Mouse (Mus musculus) right cerebral cortex, postnatal 14 days (tissue): ENCODE data around the gene N6amt1.

ENCODE experiments used
- DNase-seq: peaks from one replicate; pipeline ENCODE4 v3.0.0; 2022

Gene N6amt1

DNA sequence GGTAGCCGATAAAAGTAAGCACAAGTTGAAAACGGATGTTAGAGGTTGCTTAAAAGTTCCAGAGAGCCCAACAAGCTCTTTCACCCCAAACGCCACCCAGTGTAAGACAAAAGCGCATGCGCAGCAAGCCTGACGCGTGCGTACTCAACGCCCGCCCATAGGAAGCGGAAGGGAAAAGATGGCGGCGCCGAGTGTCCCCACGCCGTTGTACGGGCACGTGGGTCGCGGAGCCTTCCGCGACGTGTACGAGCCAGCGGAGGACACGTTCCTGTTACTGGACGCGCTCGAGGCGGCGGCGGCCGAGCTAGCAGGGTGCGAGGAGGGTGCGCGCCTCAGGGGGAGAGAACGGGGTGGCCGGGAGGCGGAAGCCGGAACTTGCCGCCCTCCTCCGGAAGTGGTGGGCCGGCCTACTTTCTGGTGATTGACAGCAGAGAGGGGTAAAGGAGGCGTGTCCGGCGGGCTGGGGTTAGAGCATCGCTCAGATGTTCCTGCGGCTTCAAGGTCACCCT, at the start of gene N6amt1:
N6amt1 (plus strand) TSS at position 111 of the 509 bp plus-strand sequence.
- peak; percentile 92 for DNase-seq

DNA sequence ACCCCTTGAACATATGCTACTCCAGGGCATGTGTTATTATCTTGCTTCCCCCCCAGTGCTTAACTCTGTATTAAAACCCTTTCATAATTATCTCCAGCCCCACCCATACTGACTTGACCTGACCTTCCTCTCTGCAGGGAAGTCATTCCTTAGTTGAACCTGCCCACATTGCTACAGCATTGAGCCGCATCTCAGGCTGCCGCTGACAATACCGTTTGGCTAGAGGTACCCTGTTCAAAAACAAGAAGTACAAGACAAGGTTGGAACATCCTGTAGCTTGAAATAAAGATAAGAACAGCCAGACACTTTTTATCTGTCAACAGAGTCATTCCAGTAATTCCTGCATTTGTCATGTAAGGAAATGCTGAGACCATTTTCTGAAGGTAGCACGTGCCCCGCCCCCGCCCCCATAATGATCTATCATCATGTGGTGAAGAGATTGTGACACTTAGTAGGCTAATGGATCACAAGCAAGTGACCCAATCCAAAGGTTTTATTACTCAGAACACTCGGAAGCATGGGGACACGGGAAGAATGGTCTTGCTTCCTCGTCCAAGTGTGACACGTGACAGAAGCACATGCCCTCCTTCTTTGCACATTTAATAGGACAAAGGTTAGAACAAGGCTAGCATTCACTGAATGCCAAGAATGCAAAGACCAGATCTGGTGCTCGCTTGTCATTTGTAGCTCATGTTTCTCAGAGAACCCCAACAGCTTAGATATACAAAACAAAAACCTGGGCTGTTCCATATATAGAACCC, 48.6 kb upstream of the N6amt1 start:
- no peak for DNase-seq

DNA sequence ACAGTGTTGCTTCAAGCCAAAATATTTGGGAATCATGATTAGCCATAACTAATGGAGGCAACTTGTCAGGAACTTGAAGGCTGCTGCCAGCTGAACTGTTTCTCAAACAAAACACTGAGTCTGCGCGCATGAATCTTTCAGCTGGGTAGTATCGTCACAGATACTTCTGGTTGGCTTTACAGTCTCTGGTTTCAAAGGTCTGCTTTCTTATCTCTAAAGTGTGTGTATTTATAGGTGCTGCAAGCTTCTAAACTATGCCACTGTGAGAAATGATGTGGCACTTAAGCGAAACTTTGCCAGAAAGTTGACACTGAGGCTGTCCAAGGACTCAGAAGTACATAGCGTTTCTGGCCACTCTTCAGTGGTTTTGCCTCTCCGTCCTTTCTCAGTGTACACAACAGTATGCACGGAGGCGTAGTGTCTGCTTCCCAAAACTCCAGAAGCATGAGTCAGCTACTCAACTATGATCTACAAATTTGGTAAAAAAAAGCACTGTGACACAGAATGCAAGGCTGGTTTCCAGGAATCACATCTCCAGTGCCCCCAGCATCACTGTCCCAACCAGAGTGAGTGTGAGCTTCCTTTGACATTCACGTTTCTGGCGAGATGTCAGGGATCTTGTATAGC, 46.8 kb upstream of the N6amt1 start:
- DNase-seq: no peak

DNA sequence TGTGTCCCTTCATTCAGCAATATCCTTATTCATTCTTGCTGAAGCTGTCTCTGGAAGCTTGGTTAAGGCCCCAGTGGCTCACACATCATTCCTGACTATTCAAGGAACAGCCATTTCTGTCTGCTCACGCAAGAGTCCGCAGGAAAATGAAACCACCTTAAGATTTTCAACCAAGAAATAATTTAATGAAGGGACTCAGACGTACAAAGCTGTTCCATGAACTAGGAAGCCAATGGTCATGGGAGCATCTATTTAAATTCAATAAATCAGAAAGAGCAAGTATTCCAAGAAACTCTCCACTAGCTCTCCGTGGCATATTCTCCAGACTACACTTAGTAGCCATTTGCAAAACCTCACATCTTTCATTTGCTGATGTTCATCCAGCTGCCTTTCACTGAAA, 43.3 kb upstream of the N6amt1 start:
- DNase-seq: no peak

DNA sequence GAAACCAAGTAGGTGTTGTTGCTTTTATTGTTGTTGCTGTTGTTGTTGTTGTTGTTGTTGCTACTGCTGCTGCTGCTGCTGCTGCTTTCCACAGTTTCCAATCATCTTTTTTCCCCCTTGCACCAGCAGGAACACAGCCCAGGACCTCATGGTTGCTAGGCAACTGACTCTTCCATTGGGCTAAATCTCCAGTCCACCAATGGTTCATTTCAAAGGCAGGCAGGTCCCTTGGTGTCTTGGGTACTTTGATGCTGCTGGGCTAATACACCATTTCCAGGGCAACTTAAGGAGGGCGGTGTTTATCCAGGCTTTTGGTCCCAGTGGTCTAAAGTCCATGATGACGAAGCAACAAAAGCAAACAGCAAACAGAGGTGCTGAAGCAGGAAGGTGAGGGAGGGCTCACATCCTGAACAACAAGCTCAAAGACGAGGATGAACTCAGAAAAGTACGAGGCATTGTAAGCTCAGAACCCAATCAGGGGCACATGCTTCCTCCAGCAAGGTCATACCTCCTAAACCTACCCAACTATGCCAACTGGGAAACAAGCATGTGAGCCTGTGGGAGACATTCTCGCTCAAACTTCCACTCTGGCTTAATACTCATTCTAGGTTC, 35.7 kb upstream of the N6amt1 start:
- no peak for DNase-seq

DNA sequence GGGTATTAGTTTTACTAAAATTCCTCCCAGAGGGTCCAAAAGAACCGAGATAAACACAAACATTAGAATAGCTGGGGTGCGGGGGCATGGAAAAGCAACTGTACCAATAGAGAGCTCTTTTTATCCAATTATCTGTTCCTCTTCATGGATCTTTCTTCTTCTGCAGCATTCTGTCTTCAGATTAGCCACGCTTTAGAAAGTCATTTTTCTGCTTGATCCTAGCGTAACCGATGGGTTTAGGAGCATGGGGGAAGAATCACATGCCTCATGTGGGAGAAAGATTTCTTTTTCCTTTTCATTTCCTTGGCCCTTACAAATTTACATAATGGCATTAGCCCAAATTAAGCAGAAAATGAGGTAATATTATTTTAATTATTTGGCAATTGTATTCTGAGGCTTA, 35.0 kb upstream of the N6amt1 start:
- no peak for DNase-seq

DNA sequence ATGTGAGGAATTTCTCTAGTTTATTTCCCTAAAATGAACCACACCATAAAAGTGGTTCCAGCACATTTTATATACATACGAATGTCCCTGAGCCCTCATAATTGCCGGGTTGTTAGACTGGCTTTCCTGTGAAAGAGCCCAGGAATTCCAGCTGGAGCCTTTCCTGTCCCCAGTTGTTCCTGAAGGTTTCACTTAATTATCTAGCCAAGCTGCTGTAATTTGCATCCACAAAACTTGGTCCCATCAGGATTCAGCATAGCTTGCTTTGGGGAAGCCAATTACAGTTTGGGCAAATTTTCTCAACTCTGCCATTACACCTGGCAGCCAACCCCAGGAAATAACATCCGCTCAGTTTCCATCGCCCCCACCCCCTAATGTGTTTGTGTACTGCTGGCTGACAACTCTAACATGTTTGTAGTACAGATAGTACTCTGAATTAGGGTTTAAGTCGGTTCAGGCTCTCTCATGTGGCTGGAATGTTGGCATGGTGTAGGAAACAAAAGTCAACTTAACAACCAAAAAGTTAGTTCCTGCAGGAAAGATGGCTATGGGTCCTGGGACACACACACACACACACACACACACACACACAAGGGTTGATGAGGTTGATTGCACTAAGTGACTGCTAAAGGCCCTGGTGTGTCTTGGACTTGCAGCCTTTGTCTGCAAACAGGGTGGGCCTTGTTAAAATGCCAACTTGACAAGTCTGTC, 34.3 kb upstream of the N6amt1 start:
- DNase-seq: no peak

DNA sequence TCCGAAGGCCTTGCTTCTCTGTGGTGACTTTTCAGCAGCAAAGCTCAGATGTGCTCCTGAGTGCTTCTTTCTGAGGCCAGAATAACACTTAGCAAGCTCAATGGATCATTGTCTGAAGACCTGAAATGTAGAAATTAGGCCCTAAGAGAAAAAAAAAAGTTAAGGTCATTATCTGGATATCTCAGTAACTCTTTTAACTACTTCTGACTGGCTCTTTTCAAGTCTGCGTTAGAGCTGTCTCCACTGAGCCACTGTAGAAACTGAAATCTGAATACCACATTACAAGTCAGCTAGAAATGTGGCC, 33.8 kb upstream of the N6amt1 start:
- no peak for DNase-seq

DNA sequence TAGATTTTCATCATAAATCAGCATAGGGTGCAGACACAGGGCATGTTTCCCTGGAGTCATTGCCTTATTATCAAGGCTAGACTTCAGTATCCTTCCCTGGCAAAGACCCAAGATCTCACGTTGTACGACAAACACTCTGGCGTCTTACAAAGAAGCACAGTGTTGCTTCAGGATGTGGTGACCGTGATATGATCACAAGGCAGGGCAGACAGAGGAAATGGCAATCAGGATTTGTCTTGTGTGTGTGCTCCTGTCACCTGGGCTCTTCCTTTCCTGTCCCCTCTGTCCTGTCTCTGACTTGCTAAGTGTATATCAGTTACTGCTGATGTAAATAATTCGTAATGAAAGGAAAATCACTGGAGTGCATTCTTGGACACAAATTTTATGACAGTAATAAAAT, 29.4 kb upstream of the N6amt1 start:
- DNase-seq: no peak

DNA sequence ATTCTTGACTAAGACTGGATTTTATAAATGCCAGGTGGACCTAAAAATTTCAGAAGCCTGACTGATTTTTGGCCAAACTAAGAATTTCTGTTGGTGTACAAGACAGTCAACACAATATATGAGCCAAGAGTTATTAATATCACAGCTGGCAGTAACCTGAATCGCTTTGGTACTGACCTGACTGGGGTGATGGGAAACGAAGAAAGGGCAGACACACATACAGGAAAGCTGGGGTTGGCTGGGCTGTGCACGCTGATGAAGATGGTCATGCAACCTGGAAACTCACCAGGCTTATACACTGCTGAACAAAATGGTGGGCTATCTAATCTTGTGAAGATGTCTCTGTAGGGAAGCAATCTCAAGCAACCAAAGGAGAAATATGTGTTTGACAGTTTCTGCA, 24.0 kb upstream of the N6amt1 start:
- DNase-seq: no peak

DNA sequence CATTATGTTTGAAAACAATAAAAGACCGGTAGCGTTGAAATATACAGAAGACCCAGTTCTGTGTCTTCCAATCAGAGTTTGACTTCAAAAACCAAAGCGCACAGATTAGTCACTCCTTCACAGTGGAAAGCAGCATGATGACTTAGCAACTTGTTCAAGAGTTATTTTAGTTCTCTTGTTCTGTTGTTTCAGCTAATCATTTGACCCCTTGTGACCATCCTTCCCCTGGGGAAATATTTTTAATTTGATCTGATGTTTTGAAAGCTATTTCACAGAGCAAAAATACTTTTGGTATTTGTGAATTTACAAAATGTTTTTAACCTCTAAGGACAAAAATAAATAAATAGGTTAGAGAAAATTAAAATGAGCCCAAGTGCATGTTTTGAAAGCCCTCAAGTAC, 19.2 kb upstream of the N6amt1 start:
- DNase-seq: no peak

DNA sequence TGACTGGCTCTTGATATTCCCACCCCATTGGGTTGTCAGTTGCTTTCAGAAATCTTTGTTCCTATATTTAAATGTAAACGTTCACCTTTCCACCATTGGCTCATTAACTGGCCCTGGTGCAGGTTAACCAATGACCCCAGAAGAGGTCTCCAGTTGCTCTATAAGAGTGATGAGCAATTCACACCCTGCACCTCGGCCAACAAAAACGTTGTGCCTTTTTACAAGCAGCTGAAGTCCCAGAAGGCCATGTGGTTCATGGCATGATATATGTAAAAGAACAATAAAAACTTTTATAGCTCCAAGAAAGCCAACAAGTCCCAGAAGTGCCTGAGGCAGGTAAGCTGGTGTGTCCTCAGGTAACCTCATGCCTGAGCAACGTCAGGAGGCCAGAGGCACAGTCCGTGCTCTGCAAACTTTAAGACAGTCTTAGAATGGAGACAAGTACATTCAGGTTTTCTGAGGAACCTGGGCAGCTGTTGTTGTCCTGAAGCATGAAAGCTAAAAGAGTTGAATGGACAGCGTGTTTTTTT, 12.9 kb upstream of the N6amt1 start:
- no peak for DNase-seq

DNA sequence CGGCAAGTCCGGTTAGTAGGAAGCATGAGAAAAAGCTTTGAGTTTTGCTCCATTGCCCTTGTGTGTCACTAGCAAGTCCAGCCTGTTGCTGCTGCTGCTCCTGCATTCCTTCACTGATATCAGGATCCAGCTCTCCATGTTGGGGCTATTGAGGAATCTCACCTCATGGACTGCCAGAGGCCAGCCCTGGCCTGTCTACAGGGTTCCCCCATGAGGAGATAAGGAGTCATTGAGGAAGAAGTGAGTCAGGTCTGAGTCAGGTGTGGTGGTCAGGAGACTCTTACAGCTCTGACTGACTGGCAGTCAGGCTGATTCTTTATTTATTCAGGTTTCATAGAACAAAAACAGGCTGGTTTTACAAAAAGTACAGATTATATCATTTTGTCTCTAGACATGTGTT, 5.9 kb upstream of the N6amt1 start:
- no peak for DNase-seq

DNA sequence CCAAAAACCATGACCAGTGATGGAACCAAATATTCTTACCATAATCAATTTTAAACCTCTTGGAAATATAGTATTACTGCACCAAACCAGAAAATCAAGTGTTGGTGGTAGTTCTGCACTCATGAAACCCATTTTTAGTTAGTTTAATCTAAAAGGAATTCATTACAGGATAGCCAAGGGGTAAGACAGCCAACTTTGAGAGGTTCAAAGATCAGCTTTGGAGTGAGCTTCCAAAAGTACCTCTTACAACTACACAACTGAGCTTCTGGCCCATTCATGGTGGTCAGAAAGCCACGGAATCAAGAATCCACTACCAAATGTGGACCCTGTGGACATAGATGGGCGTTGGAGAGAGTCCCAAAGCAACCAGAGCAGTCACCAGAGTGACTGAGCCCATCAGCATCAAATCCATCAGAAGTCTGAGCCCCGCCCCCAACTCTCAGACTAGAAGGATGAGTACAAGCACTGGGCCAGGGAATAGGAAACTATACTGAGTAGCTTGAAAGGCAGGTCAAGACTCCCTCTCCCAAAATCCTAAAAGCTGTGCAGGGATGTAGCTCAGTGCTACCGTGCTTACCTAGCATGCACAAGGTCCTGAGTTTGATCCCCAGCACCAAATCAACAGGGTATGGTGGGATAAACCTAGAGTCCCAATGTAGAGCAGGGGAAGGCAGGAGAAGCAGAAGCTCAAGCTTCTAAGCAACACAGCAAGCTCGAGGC, 2.4 kb upstream of the N6amt1 start:
- DNase-seq: no peak

DNA sequence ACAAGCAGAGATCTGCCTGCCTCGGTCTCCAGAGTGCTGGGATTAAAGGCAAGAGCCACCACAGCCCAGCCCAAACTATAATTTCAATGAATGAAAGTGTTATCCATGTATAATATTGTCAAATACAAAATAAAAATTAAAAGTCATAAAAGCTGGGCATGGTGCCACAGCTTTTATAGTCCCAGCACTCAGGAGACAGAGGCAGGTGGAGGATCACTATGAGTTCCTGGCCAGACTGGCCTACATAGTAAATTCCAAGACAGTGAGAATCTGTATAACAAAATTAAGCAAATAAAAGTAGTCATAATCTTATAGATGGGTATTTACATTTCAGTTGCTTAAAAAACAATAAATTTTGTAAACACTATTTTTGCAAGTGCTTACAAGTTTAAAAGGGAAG, 380 bp upstream of the N6amt1 start:
- no peak for DNase-seq

DNA sequence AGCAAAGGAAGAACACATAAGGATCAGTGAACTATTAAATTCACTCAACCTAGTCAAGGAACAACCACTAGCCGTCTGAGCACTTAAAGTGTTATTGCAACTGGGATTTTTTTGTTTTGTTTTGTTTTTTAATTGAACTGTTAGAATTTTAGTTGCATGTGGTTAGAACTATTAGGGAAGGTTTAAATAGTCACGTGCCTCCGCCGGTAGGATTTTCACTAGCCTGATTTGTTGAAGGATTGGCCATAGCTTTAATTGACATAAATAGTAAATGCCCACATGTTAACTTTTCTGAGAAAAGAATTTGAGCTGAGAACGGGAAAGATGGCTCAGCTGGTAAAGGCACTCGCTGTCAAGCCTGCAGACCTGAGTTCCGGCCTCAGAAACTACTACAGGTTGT, 763 bp downstream of the N6amt1 start:
- DNase-seq: no peak

DNA sequence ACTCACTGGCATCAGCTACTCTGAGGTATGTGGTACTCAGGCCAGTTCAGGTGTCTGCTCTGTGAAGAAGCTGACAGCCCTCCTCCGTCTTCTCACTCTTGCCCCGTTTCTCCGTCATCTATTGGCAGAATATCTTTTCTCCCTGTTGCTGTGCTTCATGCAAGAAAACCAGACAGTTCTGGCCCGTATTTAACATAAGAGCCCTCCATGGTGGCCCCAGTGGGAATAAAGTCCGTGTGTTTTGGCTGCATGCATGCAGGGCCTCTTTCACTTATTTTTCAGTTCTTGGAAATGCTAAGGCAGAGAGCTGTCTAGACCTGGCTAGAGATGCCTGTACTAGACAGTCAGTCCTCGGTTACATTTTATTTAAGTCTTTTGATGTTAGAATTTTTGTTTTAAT, 6.1 kb downstream of the N6amt1 start:
- no peak for DNase-seq

DNA sequence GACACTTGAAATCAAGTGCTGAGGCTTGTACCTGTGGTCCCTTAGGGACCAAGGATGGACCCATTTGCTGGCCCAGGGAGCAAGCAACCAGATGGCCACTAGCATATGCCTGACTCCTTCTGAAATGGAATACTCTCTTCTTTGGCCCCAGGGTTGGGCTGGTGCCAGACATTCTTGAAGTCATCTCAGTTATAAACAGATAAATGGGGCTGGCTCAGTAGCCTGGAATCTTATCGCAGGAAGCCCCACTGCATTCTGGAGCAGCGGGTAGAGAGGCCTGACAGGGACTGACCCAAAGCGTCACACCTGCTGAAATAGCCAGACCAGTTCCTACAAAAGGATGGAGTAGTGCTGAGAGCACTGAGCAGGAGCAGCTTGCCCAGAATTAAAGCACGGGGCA, 10.2 kb downstream of the N6amt1 start:
- DNase-seq: no peak

DNA sequence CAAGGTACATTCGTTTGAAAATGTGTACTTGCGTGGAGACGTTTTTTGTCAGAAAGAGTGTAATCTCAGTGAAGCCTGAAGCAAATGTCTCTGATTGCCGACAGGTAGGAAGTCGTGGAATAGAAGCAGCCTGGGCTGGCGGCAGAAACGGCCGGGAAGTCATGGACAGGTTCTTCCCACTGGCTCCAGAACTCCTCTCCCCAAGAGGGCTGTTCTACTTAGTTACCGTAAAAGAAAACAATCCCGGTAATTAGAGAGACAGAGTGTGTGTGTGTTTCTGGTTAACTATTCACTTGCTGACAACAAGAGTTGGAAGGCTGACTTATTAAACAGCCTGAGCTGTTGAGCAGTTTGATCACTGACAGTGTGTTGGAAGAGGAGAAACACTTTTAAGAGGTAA, 12.1 kb downstream of the N6amt1 start:
- no peak for DNase-seq

DNA sequence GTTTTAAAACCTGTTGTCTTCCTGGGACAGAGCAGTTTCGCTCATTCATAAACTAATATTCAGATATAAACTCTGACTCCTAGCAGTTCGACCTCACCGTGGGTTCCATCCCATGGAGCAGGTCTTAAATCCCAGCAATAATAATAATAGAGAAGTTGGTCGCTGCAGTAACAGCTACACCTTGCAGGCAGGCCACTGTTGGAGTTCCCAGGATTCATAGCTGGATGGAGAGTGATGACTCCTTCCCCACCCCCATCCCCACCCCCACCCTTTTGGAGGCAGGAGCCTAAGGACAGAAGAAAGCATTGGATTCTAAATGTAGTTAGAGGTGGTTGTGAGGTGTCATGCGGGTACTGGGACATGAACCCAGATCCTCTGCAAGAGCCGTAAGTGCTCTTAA, 12.5 kb downstream of the N6amt1 start:
- DNase-seq: no peak

DNA sequence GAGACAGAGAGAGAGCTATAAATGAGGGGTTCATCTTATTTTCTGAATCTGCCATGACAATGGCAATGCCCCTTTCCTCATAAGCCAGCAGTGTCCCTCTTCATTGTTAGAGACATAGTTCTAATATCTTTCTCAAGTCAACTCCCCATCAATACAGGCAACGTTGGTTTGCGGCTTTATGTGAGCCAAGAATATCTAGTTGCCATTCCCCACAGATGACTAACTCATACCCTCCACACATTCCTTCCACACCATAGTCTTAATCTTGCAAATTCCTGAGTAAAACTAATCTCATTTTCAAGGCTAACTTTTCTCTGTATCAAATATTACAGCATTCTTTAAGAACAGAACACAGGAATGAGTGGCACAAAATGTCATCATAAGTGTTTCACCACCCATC, 29.0 kb downstream of the N6amt1 start:
- DNase-seq: no peak

DNA sequence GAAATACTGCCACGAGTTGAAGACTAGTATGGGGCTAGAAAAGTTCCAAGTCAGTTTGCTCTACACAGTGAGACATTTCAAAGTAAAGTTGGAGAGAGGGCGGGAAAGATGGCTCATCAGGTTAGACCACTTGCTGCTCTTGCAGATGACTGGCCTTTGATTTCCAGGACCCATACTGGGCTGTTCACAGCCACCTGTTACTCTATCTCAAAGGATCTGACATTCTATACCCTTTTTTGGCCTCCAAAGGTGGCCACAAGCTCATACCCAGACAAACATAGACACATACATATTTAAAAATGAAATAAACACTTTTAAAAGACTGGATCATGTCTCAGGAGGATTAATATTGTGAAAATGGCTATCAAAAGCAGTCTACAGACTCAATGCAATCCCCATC, 30.4 kb downstream of the N6amt1 start:
- no peak for DNase-seq

DNA sequence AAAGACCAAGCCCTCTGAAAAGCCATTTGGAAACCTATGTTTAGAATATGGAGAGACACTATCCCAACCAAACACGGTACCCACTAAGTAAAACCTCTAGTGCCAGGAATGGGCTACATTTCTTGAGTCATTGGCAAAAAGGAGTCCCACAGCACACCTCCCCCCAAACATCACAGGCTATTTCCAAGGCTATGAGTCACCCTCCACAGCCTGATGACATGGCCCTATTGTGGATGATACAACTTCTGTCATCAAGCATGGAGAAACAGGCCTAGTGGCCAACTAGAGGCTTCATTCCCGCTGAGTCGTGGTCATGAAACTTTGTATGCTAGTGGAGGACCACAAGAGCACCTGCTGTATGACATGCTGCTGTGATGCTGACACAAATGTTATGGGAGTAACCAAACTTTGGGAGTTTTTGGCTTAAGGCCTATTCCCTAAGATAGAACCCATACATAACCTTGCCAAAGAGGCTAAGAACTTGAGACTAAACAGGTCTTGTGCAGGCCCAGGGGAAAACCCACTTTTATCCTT, 33.5 kb downstream of the N6amt1 start:
- no peak for DNase-seq
